Mouse (Mus musculus) erythroblast, adult 5-6 weeks (primary cell): ENCODE results near the gene Uprt. TPM values are rescaled to one million over a fixed set of nuclear protein-coding genes. Genes with fewer than 3 reads are reported as not detected.
A peak's percentile ranks its signal among the peaks of the same experiment; 100 is the strongest.

Source experiments
- ATAC-seq: replicated peaks from 2 replicates; pipeline ENCODE4 v1.8.0; 2016; ENCODE audit warnings: moderate number of reproducible peaks, mild to moderate bottlenecking, moderate TSS enrichment, inconsistent platforms; ENCODE audit not compliant: poor library complexity, low FRiP score, severe bottlenecking
- total RNA-seq, 2 experiments: library from RNA; stranded (forward) in 1 of 2; stranded (reverse) in 1 of 2; fragments of 150-400 nt in 1 of 2; fragments of 200-764, 138-1000 nt in 1 of 2; gene quantifications; 2 replicates each; pipeline versions ENCODE4 v1.2.3 to v1.2.4; 2015 to 2017; ENCODE audit warnings: low replicate concordance in 2 of 2

The Uprt gene
- total RNA-seq (2015; ENCODE audit: low replicate concordance) (5.6 and 10.2 TPM in 2 replicates), total RNA-seq (2017; ENCODE audit: low replicate concordance) (1.8 TPM in 1 of 2 replicates, not detected in the other)

DNA sequence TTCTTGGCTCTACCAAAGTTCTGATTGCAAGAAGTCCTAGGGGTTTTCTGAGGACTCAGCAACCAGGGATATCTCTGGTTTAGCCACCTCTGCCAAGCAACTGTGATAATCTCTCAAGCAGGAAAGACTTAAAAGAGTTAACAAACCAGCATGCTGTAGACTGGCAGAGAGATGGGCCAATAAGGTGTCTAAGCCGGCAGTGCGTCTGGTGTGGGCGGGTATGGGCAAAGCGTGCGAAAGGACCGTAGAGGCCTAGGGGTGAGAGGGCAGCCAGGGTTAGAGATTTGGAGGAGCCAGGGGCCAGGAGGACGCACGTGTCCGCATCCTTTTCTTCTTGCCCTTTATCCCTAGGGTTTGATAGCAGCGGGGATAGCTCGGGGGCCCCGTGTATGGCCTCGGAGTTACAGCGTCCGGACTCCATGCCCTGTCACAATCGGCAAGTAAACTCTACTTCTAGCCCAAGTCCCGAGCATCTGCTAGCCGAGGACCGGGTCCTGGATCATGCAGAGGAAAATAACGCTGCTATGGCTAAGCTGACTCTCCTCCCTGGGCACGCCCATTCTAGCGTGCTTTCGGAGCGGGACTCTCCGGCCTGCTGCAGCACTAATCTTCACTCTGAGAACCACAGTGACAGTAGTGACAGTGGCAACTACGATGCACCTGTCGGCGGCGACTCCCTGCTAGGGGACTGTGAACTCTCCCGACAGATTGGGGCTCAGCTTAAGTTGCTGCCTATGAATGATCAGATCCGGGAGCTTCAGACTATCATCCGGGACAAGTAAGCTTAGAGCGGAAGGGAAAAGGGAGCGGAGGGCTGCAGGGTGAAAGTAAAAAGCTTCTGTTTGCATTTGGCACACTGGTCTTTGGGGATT lies at the start of gene Uprt:
TSS of gene Uprt (plus strand) at position 247 of the 872 bp plus-strand sequence.
- peak; percentile 96 for ATAC-seq

DNA sequence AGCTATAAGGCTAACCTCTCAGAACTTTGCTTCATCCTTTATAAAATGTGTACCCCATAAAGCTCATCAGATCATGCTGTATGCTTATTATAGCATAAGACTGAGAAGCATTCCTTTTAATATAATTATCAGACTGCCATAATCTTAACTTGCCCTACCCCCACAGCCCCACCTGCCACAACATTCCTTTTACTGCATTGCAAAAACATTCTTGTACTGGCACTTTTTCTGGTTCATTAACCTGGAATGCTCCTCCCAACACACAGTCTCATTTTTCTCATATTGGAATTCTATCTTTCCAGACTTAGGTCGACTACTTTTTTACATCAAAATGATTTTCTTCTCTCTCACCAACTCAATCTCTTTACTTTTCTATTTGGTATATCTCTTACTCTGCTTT lies 49.2 kb upstream of the Uprt start:
- no peak for ATAC-seq

DNA sequence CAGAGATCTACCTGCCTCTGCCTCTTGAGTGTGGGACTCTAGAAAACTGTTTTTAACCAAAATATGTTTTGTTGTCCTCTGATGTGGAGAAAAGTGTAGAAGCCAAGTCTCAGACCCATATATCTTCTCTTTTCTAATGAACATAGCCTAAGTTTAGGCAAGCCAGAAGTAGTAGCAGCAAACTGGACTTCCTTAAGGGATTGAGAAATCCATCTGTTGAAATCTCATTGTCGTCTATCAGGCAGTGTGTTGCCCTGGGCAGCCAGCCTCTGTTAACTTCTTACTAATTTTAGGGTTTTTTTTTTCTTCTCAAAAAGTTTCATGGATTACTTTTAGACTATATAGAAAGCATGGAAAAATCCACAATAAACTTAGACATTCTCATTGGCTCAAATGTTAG lies 30.2 kb upstream of the Uprt start:
- no peak for ATAC-seq

DNA sequence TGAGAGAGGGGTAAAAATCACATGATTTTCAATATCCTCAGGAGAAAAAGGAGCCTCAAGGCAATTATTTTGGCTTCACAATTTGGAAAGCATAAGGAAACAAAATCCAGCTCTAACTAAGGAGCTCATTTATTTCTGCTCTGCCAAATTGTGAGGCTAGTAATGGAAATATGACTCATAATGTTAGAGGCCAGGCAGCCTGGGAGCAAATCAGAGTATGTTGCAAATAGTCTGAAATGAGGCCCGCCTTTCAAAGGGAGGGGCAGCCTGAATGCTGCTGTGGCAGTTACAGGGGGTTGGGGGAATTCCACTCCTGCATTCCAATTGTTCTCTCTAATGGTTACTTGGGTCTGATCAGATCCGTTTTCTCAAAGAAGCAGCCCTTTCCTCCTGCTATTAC lies 20.9 kb upstream of the Uprt start:
- no peak for ATAC-seq

GRCm38 (mm10) chrX:104464376-104464775 lies 18.2 kb upstream of the Uprt start:
- no peak for ATAC-seq

DNA sequence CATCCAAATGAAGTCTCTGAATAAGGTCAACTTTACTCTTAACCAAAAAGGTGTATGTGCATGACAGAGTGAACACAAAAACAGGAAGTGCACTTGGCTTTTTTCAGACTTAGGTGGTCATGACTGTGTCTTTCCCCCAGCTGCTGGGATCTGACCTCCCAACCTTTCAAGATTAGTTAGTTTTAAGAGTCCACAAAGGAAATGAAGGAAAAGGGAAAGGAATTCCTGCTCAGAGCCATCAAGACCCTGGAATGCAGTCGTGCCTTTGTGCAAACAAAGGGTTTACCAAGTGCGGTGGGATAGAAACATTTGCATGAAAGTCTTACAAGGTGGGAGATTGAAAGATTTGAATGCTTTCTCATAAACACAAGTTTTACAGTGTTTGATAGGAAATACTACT lies 4.6 kb upstream of the Uprt start:
- ATAC-seq, result no peak

DNA sequence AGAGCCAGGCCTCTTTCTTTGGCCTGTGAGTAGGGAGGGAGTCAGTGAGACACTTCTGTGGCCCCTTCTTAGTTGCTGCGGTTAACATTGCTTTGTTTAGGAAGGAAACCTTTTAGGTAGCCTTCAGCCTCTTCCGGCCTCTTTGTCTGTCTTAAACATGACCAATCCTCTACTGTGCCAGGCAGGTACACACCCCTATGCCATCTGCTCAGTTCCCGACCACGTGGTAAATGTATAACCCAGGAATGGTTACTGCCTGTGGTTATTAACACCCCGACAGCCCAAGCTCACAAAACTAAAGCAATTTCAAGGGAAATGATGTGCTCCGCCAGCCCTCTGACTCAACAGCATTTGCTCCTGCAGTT lies 808 bp downstream of the Uprt start:
- ATAC-seq, result peak; percentile 62

DNA sequence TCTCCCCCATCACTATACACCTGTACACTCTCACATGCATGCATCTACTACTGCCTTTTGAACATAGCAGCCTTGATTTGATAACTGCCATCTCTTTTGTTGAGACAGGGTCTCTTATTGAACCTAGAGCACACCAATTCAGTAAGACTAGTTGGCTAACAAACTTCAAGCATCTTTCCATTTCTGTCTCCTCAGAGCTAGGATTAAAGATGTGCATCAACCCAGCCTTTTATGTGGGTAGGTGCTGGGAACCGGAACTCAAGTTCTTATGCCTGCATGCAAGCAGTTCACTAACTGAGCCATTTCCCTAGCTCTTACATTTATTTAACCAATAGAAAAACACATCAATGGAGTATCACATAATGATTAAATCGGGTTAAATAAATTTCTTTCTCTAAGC lies 3.0 kb downstream of the Uprt start:
- no peak for ATAC-seq

GRCm38 (mm10) chrX:104488036-104488435 lies 5.4 kb downstream of the Uprt start:
- no peak for ATAC-seq

- no peak for ATAC-seq
These were observed 6.4 kb downstream of the Uprt start for GRCm38 (mm10) chrX:104488870-104489467.

- no peak for ATAC-seq
These were observed 7.2 kb downstream of the Uprt start for GRCm38 (mm10) chrX:104489626-104490355.

DNA sequence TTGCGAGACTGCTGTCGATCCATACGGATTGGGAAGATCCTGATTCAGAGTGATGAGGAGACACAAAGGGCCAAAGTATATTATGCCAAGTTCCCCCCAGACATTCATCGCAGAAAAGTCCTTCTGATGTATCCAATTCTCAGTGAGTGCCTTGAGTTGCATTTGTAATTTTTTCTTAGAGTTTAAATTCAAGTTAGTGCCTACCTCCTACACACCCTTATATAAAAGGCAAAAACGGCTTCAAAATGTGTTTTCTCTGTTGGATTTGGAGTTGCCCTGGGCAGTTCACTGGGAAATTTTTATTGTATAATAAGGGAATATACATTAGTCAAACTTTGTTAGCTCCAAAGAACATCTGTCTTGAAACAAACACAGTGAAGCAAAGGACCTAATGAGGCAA lies 19.1 kb downstream of the Uprt start:
- ATAC-seq, result no peak

DNA sequence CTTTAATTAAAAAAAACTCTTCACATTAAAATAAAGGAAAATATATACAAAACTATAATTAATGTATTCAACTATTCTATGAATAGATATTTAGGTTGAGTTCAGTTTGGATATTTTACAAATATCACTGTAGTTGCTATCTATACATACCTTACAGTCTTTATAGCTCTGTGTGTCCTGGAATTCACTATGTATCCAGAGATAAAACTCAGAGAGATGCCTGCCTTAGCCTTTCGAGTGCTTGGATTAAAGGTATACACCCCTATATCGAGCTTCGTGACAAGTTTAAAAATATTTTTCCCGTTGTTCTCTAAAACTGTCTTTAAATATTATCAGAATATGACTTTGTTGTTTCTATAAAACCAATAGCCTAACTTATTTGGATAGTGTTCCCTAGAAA lies 60.0 kb downstream of the Uprt start:
- no peak for ATAC-seq

GRCm38 (mm10) chrX:104543919-104544595 lies 61.4 kb downstream of the Uprt start:
- ATAC-seq, result peak; percentile 87

DNA sequence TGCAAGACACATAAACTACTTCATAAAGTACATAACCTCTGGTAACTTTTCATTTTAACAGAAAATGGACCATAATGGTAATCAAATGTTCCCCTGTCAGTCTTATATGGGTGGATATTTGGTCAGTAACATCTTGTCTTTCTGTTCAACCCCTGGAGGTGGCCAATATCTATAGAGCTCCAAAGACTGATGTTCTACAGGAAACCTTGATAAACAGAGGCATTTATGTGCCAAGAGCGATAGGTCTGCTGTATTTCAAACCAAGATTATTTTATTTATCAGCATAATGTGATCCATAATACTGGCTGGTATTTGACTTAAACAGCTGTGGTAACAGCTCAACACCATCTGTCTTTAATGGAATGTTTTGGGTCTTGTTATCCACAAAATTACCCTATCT lies 62.7 kb downstream of the Uprt start:
- peak; percentile 59; the same call in 1 of the 2 replicates for ATAC-seq

Other genes starting within 250 kb of the Uprt start
- gene Abcb7, start 69.0 kb upstream of the Uprt start, total RNA-seq (2015; ENCODE audit: low replicate concordance), result 25.6 and 29.9 TPM in 2 replicates
- 39.2 and 42.5 TPM in 2 replicates for gene Abcb7, start 69.0 kb upstream of the Uprt start, total RNA-seq (2017; ENCODE audit: low replicate concordance)
- 1.2 and 1.5 TPM in 2 replicates for gene Zdhhc15, start 188.2 kb downstream of the Uprt start, total RNA-seq (2015; ENCODE audit: low replicate concordance)
- gene Zdhhc15, start 188.2 kb downstream of the Uprt start, total RNA-seq (2017; ENCODE audit: low replicate concordance), result 1.1 and 2.0 TPM in 2 replicates